Comparison of ENCODE assay signal across 14 mouse cellular contexts in the genomic region with DNA sequence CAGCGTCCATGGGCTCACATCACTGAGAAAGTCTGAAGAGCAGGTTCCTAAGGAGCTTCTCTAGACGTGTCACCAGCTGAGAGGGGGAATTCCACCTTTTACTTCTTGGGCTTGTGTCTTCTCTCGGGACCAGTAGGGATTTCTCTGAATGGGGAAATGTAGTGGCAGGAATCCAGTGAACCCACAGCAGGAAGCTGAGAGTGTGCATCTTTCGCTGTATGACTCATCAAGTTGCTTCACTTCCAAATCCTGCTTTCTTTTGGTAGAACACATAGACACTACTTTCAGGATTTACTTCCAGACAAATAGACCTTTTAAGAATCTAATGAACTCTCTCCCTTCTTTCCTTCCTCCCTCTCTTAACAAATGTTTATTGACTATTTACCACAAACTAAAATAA.
A peak's percentile ranks its signal among the peaks of the same experiment; 100 is the strongest.
DNase-seq lines count a peak whose midpoint lies in the region.
"Had no signal": no experiment of that assay in that cellular context is flagged by ENCODE, and none has a peak within 500 bp of the region (broad histone marks: within the 10 kb centered on the region; RNA-seq: fewer than 3 reads in every experiment).

No protein-coding gene starts in this region.

- DNase-seq in adrenal gland, adult 2 months, result peak; percentile 4
- DNase-seq in adrenal gland, adult 18-20 months (ENCODE audit: low spot score in 2 of 2), result no peak
- peak; percentile 6 for DNase-seq in left cerebral cortex, adult 11 months (ENCODE audit: low spot score)
- no peak for DNase-seq in left cerebral cortex, adult 8-10 months (ENCODE audit: low spot score in 2 of 2)
- DNase-seq in 416B (ENCODE audit: low read depth), result peak; percentile 20
- peak; percentile 59 for DNase-seq in fibroblast of lung, adult 2 months (ENCODE audit: low read depth)
- DNase-seq in kidney, adult 11 months, result no peak
- DNase-seq in spleen, postnatal 14 days (ENCODE audit: low spot score in 2 of 2), result no peak
- DNase-seq: adrenal gland, postnatal 14 days; liver; lung, embryonic 14.5 days; midbrain, embryonic 14.5 days; right cerebral cortex, postnatal 4 days; thymus, adult 2 months had no signal

Comparison
In these comparisons a context has a peak if more than half of its experiments do, and no peak if none do; other contexts are left out.
1. DNase-seq: peak in adrenal gland, adult 2 months (single experiment), left cerebral cortex, adult 11 months (single experiment), 416B (single experiment) and fibroblast of lung, adult 2 months (single experiment); none in adrenal gland, adult 18-20 months (0 of 2), left cerebral cortex, adult 8-10 months (0 of 2), kidney, adult 11 months (single experiment) and spleen, postnatal 14 days (0 of 2).